Mouse (Mus musculus) lung, adult 18-20 months (tissue): ENCODE data around the gene Ero1l.

ENCODE experiments used
- DNase-seq, 2 experiments: peaks; one replicate each; pipeline ENCODE4 v3.0.0; 2022; ENCODE audit warnings: mixed read lengths in 2 of 2

Ero1l gene

GRCm38 (mm10) chr14:45304389-45304788, 14.2 kb downstream of the Ero1l start:
- no peak for DNase-seq

- DNase-seq: no peak
These were observed 14.6 kb downstream of the Ero1l start for GRCm38 (mm10) chr14:45303939-45304338.

GRCm38 (mm10) chr14:45291608-45292007, 27.0 kb downstream of the Ero1l start:
- DNase-seq: no peak

GRCm38 (mm10) chr14:45282066-45282465, 36.5 kb downstream of the Ero1l start:
- no peak for DNase-seq

- no peak for DNase-seq
These were observed 42.8 kb downstream of the Ero1l start for GRCm38 (mm10) chr14:45275816-45276215.

- no peak for DNase-seq
These were observed 54.6 kb downstream of the Ero1l start for GRCm38 (mm10) chr14:45263831-45264592.

- no peak for DNase-seq
These were observed 67.0 kb downstream of the Ero1l start for GRCm38 (mm10) chr14:45251548-45252076.

- DNase-seq: no peak
These were observed 77.0 kb downstream of the Ero1l start for GRCm38 (mm10) chr14:45241613-45242012.

- no peak for DNase-seq
These were observed 79.5 kb downstream of the Ero1l start for GRCm38 (mm10) chr14:45239042-45239441.
